ENCODE assay signal across 12 mouse cellular contexts in the genomic region with DNA sequence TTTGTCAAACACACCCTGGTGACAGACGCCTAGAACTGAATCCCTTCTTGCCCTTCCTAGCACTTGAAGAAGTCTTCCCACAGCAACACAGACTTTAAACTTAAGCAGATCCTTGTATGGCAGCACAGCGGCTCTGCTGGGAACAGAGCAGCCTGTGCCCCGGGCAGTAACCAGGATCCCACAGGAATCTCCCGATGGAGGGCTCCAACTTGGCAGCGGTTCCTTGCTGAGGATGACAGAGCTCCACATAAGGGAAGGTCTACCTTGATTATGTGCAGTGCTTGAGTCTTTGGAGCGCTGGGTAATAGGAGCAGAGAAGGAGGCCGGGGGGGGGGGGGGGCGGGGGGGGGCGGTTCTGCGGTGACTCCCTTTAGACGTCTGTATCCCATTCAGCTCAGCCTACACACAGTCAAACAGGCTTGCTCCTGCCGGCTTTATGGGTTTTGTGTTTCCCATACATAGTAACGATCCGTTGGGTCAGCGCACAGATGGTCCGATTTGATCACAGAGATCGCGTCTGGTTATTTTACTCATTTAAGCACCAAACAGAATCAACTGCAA.
"Had no signal": no experiment of that assay in that cellular context is flagged by ENCODE, and none has a peak within 500 bp of the region (broad histone marks: within the 10 kb centered on the region; RNA-seq: fewer than 3 reads in every experiment).

No protein-coding gene starts in this region.

- H3K4me2 ChIP-seq: kidney, embryonic 15.5 days; neural tube, embryonic 12.5 days had no signal

- H3K4me3 ChIP-seq: kidney, embryonic 15.5 days; neural tube, embryonic 12.5 days had no signal

- H3K27ac ChIP-seq: kidney, embryonic 15.5 days; liver, embryonic 14.5 days; neural tube, embryonic 12.5 days had no signal

- H3K9me3 ChIP-seq: kidney, embryonic 15.5 days; neural tube, embryonic 12.5 days had no signal

- H3K9ac ChIP-seq: kidney, embryonic 15.5 days; liver, embryonic 14.5 days; neural tube, embryonic 12.5 days had no signal

- H3K36me3 ChIP-seq: kidney, embryonic 15.5 days; neural tube, embryonic 12.5 days had no signal

- H3K4me1 ChIP-seq: kidney, embryonic 15.5 days; neural tube, embryonic 12.5 days had no signal

- H3K27me3 ChIP-seq: neural tube, embryonic 12.5 days had no signal

- DNase-seq: kidney, adult 18-20 months; kidney, postnatal 14 days; lung, adult 18-20 months; lung, postnatal 36 days; midbrain, embryonic 14.5 days; right cerebral cortex, postnatal 4 days; spleen, adult 18-20 months; thymus, adult 2 months; thymus, postnatal 25 days had no signal
